Mouse (Mus musculus): ENCODE data around the gene Zdhhc13. TPM values are rescaled to one million over a fixed set of nuclear protein-coding genes. Genes with fewer than 3 reads are reported as not detected.

Gene Zdhhc13
- polyA plus RNA-seq, 1 experiment from 2014 or later = 38.8 TPM

DNA sequence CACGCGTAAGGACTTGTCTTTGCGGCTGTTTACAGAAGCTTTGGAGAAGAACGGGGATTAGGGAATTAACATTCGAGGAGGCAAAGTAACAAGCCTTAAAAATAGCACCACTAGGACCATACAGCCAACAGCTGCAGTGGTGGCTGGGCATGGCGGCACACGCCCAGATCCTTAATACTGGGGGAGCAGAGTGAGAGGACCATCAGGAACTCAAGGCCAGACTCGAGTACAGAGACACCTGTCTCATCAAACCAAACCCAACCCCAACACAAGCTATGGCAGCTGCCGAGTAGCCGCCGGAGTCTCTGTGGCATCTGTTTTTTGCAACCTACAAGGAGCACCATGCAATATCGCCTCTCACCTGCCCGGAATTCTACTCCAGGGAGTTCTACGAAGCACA is 86.3 kb downstream of the Zdhhc13 start:
- Histone ChIP-seq H3K27me3 (ENCODE audit: control insufficient read depth, insufficient read depth, low read depth, low read length) (no peaks in the 10 kb centered on the region), H3K27ac (ENCODE audit: low read length) (no peak overlapping the region), H3K9ac (ENCODE audit: low read depth, low read length) (no peak overlapping the region), H3K9me3 (replicated peaks; ENCODE audit: control insufficient read depth, low read length, poor library complexity, severe bottlenecking) (no peaks in the 10 kb centered on the region), H3K4me2 (ENCODE audit: low read length) (no peak overlapping the region), H3K4me1 (ENCODE audit: control insufficient read depth, insufficient read depth, low read length) (no peaks in the 10 kb centered on the region), H3K36me3 (ENCODE audit: control insufficient read depth, insufficient read depth, low read length) (no peaks in the 10 kb centered on the region), H3K4me3 (ENCODE audit: low read depth, low read length) (no peak overlapping the region)
- 92% methylated on average over 14 of the region's 14 CpGs for WGBS
- ATAC-seq = no peak

DNA sequence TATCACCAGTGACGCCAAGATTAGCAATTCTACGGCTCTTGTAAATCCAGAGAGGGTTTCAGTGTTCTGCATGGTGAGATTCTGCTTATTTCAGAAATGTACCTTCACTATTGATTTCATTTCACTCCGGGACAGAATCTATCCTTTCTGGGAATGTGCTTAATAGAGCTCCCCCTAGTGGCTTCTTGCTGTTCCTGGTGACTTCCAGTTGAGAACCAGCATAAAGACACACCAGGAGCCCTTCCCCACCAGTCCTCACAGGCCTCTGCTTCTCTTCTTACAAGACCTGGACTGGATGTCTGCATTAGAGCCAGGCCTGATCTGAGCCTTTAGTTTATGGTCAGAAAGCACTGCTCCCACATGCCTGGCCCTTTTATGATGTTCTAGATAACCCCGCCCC is 87.7 kb downstream of the Zdhhc13 start:
- no peak overlapping the region for H3K9ac ChIP-seq (ENCODE audit: low read depth, low read length)

More for the DNA sequence above, 87.7 kb downstream of the Zdhhc13 start:
- Histone ChIP-seq H3K4me1 (ENCODE audit: control insufficient read depth, insufficient read depth, low read length) (peaks cover 3% of the 10 kb centered on the region), H3K4me3 (ENCODE audit: low read depth, low read length) (no peak overlapping the region), H3K27me3 (ENCODE audit: control insufficient read depth, insufficient read depth, low read depth, low read length) (no peaks in the 10 kb centered on the region; the same call in 1 of the 2 replicates), H3K36me3 (ENCODE audit: control insufficient read depth, insufficient read depth, low read length) (no peaks in the 10 kb centered on the region), H3K27ac (ENCODE audit: low read length) (no peak overlapping the region), H3K4me2 (ENCODE audit: low read length) (no peak overlapping the region), H3K9me3 (replicated peaks; ENCODE audit: control insufficient read depth, low read length, poor library complexity, severe bottlenecking) (no peaks in the 10 kb centered on the region)
- no peak for ATAC-seq
- WGBS = 69% methylated on average over 4 of the region's 4 CpGs

Other genes starting within 250 kb of the Zdhhc13 start
- gene Mrgprb2, start 230.9 kb upstream of the Zdhhc13 start, polyA plus RNA-seq (2015; fragmentation: Nextera tagmentation; extraction: Ambion mirVana) = not detected in 2 replicates
- not detected in 2 replicates for gene Mrgprb3, start 145.2 kb upstream of the Zdhhc13 start, polyA plus RNA-seq (2015; fragmentation: Nextera tagmentation; extraction: Ambion mirVana)
- gene Csrp3, start 59.0 kb downstream of the Zdhhc13 start, polyA plus RNA-seq (2015; fragmentation: Nextera tagmentation; extraction: Ambion mirVana) = 0.25 TPM in 1 of 2 replicates, not detected in the other
- 1.5 and 1.7 TPM in 2 replicates for gene E2f8, start 92.6 kb downstream of the Zdhhc13 start, polyA plus RNA-seq (2015; fragmentation: Nextera tagmentation; extraction: Ambion mirVana)
- gene Nav2, start 119.7 kb downstream of the Zdhhc13 start, polyA plus RNA-seq (2015; fragmentation: Nextera tagmentation; extraction: Ambion mirVana) = 21.5 and 23.6 TPM in 2 replicates